Mouse (Mus musculus) midbrain, embryonic 12.5 days (tissue): ENCODE results near the gene Per1. TPM values are rescaled to one million over a fixed set of nuclear protein-coding genes. Genes with fewer than 3 reads are reported as not detected.

Source experiments
- ATAC-seq: fragments of 200-750 bp; cut with Nextera tagmentation; 2 replicates; pipeline ENCODE4 v1.8.0; 2017; ENCODE audit warnings: low read depth, moderate TSS enrichment, moderate library complexity; ENCODE audit not compliant: low FRiP score
- H3K27ac ChIP-seq: fragments of 300-500 bp; sonication (generic); replicated peaks from 2 replicates; pipeline ENCODE4 v1.5.1; 2016; ENCODE audit warnings: mild to moderate bottlenecking
- H3K27me3 ChIP-seq: fragments of 300-500 bp; sonication (generic); 2 replicates; pipeline ENCODE4 v1.6.1; 2016; ENCODE audit warnings: mild to moderate bottlenecking
- H3K36me3 ChIP-seq: fragments of 300-500 bp; sonication (generic); 2 replicates; pipeline ENCODE4 v1.6.1; 2016
- H3K4me1 ChIP-seq: fragments of 300-500 bp; sonication (generic); 2 replicates; pipeline ENCODE4 v1.6.1; 2016
- H3K4me2 ChIP-seq: fragments of 300-500 bp; sonication (generic); replicated peaks from 2 replicates; pipeline ENCODE4 v1.6.1; 2016; ENCODE audit warnings: mild to moderate bottlenecking, moderate library complexity
- H3K4me3 ChIP-seq: fragments of 300-500 bp; sonication (generic); 2 replicates; pipeline ENCODE4 v1.5.1; 2016; ENCODE audit warnings: mild to moderate bottlenecking
- H3K9ac ChIP-seq: fragments of 300-500 bp; sonication (generic); replicated peaks from 2 replicates; pipeline ENCODE4 v1.6.1; 2016; ENCODE audit warnings: mild to moderate bottlenecking, moderate library complexity
- H3K9me3 ChIP-seq: fragments of 300-500 bp; sonication (generic); 2 replicates; pipeline ENCODE4 v1.6.1; 2016; ENCODE audit warnings: mild to moderate bottlenecking
- WGBS: fragments of 180-500 bp; shearing (Covaris S2); methylation state at CpG from one replicate; pipeline ENCODE4 v1.1.7; 2016; 5-methylcytosine and 5-hydroxymethylcytosine counted together
- polyA plus RNA-seq: library from polyadenylated mRNA; unstranded; fragments of >200 nt; fragmentation: Nextera tagmentation; extraction: Ambion mirVana; gene quantifications from 2 replicates; pipeline ENCODE4 v1.2.1, GENCODE M21; 2016

The Per1 gene
- polyA plus RNA-seq = 9.8 and 10.9 TPM in 2 replicates

DNA sequence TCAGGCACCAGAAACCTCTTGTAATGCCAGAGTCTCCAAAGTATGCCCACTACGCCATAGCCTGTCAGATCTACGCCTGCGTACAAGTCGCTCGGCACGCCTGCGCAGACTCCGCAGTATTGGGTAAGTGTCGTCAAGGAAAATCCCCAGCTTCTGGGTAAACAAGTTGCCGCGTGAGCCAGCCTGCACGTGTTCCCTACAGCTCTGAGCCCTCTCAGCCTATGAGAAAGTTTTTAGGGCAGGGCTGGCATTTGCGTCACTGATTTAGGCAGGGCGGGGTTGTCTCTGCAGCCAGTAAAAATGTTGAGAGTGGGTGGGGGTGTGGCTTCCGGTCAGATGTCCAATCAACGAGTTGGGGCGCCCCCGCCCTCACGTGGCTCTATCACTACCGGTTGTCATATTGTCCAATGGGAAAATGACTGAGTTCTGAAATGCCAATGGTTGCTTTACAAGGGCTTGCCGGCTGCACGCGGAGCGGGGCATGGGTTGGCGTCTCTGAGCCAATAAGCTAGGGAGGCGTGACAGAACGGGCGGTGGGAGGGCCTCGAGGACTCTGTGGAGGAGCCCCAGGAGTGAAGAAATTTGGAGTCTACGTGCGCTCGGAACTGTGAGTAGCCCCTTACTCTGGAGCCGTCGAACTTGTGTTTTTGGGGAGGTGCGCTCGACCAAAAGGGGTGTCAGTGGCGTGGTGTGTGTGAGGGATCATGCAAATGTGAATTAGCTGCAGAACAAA is at the start of gene Per1:
TSS of gene Per1 (plus strand) at position 521 of the 733 bp plus-strand sequence.
- H3K4me1 ChIP-seq = peaks cover 69% of the 10 kb centered on the region
- peak; percentile 90 for ATAC-seq
- H3K9me3 ChIP-seq = no peaks in the 10 kb centered on the region
- H3K9ac ChIP-seq = peak within 1 kb of the TSS; percentile 56
- WGBS = under 1% methylated on average over 37 of the region's 37 CpGs
- H3K4me3 ChIP-seq = peak within 1 kb of the TSS; percentile 48
- H3K27ac ChIP-seq = peak within 1 kb of the TSS; percentile 63
- H3K4me2 ChIP-seq = peak within 1 kb of the TSS; percentile 89
- H3K36me3 ChIP-seq = peaks cover 26% of the 10 kb centered on the region
- peaks cover 6% of the 10 kb centered on the region for H3K27me3 ChIP-seq

DNA sequence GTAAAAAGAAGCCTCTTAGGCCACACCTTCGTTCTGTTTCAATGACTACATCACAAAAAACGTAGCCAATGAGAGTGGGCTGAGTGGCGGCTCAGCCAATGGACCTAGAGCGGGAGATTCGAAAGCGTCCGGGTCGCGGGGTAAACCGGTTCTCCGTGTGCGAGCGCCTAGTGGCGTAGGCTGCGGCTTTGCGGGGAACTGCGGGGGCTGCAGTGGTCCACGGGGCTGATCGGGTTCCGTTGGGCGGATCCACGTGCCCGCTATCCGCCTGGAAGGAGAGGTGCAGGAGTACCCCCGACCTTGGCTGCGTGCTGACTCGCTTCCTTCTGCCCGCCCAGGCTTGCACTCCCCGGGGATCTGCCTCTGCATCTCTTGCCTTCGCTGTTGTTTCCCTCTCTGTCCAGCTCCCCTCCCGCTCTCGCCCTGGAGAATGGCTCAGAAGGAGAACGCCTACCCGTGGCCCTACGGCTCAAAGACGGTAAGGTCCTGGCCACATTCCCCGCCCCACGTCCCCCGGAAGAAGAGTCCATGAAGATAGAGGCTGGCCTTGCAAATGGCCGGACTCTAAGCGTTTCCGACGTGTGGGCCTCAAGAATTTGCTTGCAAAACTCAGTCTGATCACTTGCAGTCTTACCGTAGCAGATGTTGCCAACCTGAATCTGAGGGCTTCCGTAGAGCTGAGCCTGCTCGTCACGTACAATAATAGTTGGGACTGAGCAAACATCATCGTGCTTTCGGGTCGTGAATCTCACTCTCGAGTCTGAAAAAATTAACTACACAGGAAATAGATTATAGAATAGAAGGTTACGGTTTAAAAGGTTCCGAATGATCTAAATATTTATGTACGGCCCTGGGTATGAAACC is 49.3 kb upstream of the Per1 start, which contains the start of gene Aurkb:
TSS of gene Aurkb (plus strand) at position 117 of the 864 bp plus-strand sequence.
- Histone ChIP-seq H3K4me1 (peaks cover 37% of the 10 kb centered on the region), H3K36me3 (peaks cover 30% of the 10 kb centered on the region), H3K9me3 (no peaks in the 10 kb centered on the region), H3K9ac (peak within 1 kb of the TSS; percentile 77), H3K4me2 (peak within 1 kb of the TSS; percentile 91), H3K4me3 (peak within 1 kb of the TSS; percentile 83), H3K27ac (peak within 1 kb of the TSS; percentile 84), H3K27me3 (no peaks in the 10 kb centered on the region)
- 2% methylated on average over 54 of the region's 54 CpGs for WGBS
- peak; percentile 75 for ATAC-seq

DNA sequence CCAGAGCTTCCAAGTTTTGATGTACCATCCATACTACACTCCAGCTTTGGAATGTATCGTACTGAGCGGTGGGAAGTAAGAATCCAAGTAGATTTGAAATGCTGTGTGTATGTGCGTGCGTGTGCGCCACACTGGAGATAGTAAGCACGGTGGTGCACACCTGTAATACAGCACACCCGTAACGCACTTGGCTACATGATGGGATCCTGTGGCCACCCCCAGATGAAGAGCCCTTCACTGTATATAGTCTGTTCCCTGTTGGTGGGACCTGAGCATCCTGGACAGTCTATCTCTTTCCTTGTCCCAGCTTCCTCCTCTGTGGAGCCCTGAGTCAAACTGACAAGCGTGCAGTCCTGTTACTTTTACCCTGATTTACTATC is 48.6 kb upstream of the Per1 start:
- H3K4me1 ChIP-seq = peaks cover 37% of the 10 kb centered on the region
- H3K27ac ChIP-seq = no peak overlapping the region; the same call in 1 of the 2 replicates
- 13% methylated on average over 9 of the region's 9 CpGs for WGBS
- H3K9ac ChIP-seq = peak overlapping the region; percentile 77
- peak overlapping the region; percentile 91 for H3K4me2 ChIP-seq
- peak overlapping the region; percentile 83 for H3K4me3 ChIP-seq
- no peak for ATAC-seq
- no peaks in the 10 kb centered on the region for H3K9me3 ChIP-seq
- peaks cover 35% of the 10 kb centered on the region for H3K36me3 ChIP-seq
- no peaks in the 10 kb centered on the region for H3K27me3 ChIP-seq

DNA sequence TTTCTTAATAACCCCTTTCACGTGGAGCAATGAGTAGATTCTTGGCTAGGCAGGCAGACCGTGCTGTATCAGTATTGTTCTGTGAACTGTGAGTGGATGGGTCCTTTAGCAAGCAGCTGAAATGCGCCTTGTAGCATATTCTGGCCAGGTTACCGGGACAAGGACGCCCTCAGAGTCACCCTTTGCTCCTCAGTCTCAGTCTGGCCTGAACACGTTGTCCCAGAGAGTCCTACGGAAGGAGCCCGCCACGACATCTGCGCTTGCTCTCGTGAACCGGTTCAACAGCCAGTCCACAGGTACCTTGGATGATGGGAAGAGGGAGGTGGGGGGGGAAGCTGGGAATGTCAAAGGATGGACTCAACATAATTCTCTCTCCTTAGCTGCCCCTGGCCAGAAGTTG is 47.4 kb upstream of the Per1 start:
- H3K36me3 ChIP-seq = peaks cover 38% of the 10 kb centered on the region
- no peak overlapping the region for H3K27ac ChIP-seq
- no peak for ATAC-seq
- peaks cover 37% of the 10 kb centered on the region for H3K4me1 ChIP-seq
- WGBS = 96% methylated on average over 12 of the region's 12 CpGs
- peak overlapping the region; percentile 91 for H3K4me2 ChIP-seq
- H3K9ac ChIP-seq = peak overlapping the region; percentile 77; the same call in 1 of the 2 replicates
- H3K4me3 ChIP-seq = 0 out of 2 replicates have a peak overlapping the region, but pooled peaks have one; percentile 83
- H3K27me3 ChIP-seq = no peaks in the 10 kb centered on the region
- H3K9me3 ChIP-seq = no peaks in the 10 kb centered on the region

DNA sequence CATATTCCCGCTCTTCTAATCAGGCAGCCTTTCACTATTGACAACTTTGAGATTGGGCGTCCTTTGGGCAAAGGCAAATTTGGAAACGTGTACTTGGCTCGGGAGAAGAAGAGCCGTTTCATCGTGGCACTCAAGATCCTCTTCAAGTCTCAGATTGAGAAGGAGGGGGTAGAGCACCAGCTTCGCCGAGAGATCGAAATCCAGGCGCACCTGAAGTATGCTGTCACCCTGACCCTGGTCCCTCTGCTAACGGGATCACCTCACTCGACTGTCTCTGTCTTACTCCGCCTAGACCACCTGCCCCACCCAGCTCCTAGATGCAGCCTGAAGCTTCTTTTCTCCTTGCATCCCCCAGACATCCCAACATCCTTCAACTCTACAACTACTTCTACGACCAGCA is 46.9 kb upstream of the Per1 start:
- Histone ChIP-seq H3K27ac (no peak overlapping the region), H3K4me2 (peak overlapping the region; percentile 91; the same call in 1 of the 2 replicates), H3K27me3 (no peaks in the 10 kb centered on the region), H3K4me3 (no peak overlapping the region), H3K9me3 (no peaks in the 10 kb centered on the region), H3K9ac (peak overlapping the region; percentile 12; the same call in 1 of the 2 replicates), H3K4me1 (peaks cover 37% of the 10 kb centered on the region), H3K36me3 (peaks cover 39% of the 10 kb centered on the region)
- no peak for ATAC-seq
- 94% methylated on average over 14 of the region's 14 CpGs for WGBS

DNA sequence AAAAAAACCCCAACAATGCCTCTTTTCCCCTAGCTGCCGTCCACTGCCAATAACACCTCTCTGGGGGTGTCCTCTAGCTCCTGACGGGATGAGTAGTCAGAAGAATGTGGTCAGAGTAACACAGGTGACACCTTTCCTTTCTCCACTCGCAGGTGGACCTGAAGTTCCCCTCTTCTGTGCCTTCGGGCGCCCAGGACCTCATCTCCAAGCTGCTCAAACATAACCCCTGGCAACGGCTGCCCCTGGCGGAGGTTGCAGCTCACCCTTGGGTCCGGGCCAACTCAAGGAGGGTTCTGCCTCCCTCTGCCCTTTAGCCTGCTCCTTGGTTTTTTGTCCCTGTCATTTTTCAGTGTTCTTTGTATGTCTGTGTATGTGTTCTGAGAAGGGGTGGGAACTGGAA is 44.3 kb upstream of the Per1 start:
- Histone ChIP-seq H3K27me3 (no peaks in the 10 kb centered on the region), H3K9ac (no peak overlapping the region), H3K27ac (no peak overlapping the region), H3K4me2 (no peak overlapping the region), H3K4me1 (peaks cover 37% of the 10 kb centered on the region), H3K36me3 (peaks cover 50% of the 10 kb centered on the region), H3K9me3 (no peaks in the 10 kb centered on the region), H3K4me3 (no peak overlapping the region)
- 87% methylated on average over 8 of the region's 8 CpGs for WGBS
- no peak for ATAC-seq

DNA sequence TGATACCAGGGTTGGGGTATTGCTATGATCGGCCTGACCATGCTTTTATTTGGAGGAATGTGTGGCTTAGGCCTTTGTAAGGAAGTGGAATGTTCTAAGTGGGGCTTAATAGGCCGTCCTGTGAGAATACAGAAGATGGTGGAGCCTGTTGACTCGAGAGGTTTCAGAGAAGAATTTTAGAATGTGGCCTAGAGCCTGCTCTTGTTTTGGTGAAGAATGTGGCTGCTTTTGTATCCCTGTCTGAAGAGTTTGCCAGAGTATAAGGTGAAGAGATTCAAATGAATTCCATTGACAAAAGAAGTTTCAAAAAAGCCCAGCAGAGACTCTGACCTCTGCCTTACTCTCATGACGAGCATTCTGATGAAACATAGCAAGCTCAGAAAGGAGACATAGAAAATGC is 43.2 kb upstream of the Per1 start:
- Histone ChIP-seq H3K9ac (no peak overlapping the region), H3K36me3 (peaks cover 50% of the 10 kb centered on the region), H3K4me1 (peaks cover 27% of the 10 kb centered on the region), H3K9me3 (no peaks in the 10 kb centered on the region), H3K4me3 (no peak overlapping the region), H3K27ac (no peak overlapping the region), H3K4me2 (no peak overlapping the region), H3K27me3 (no peaks in the 10 kb centered on the region)
- 57% methylated on average over 4 of the region's 4 CpGs for WGBS
- no peak for ATAC-seq

DNA sequence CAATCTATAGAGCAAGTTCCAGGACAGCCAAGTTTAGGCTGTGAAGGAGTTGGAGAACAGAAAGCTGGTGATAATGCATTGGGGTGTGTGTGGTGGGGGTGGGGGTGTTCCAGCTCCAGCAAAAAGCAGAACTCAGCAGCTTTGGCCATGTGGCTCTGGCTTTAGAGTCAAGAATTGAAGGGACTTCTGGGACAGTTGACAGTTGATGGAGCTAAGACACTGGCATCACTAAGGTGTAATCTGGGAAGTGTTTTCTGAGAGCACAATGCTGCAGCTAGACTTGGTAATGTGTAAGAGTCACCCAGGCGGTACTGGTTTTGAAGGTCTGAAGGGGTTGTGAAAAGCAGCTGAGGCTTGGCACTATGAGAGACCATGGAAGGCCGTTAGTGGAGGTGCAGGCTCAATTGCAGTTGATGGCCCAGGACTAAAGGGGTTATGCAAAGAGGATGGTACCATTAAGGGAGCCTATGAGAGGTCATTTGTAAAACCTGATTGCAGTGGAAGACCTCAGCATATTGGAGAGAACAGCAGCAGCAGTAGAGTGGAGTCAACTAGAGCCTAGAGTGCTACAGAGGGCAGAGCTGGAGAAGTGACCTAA is 42.1 kb upstream of the Per1 start:
- no peak for ATAC-seq
- Histone ChIP-seq H3K4me1 (peaks cover 15% of the 10 kb centered on the region), H3K36me3 (peaks cover 48% of the 10 kb centered on the region), H3K9ac (no peak overlapping the region), H3K4me2 (no peak overlapping the region), H3K9me3 (no peaks in the 10 kb centered on the region), H3K4me3 (no peak overlapping the region), H3K27ac (no peak overlapping the region), H3K27me3 (no peaks in the 10 kb centered on the region)
- 94% methylated on average over 2 of the region's 2 CpGs for WGBS

DNA sequence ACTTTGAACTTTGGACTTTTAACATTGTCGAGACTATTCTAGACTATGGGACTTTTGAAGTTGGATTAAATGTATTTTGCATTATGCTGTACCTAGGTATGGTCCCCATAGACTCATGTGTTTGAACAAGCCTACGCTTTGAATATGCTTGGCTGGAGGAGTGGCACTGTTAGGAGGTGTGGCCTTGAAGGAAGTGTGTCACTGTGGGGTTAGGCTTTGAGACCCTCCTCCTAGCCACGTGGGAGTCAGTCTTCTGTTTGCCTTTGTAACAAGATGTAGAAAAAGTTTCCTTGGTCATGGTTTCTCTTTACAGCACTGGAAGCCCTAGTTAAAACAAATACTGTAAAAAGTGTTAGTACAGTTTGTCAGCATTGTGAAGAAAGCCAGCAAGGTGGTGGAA is 41.2 kb upstream of the Per1 start:
- Histone ChIP-seq H3K4me1 (peaks cover 14% of the 10 kb centered on the region), H3K27me3 (no peaks in the 10 kb centered on the region), H3K27ac (no peak overlapping the region), H3K36me3 (peaks cover 39% of the 10 kb centered on the region), H3K9me3 (no peaks in the 10 kb centered on the region), H3K4me2 (no peak overlapping the region), H3K4me3 (no peak overlapping the region), H3K9ac (no peak overlapping the region)
- ATAC-seq = no peak
- WGBS = 83% methylated on average over 3 of the region's 3 CpGs

DNA sequence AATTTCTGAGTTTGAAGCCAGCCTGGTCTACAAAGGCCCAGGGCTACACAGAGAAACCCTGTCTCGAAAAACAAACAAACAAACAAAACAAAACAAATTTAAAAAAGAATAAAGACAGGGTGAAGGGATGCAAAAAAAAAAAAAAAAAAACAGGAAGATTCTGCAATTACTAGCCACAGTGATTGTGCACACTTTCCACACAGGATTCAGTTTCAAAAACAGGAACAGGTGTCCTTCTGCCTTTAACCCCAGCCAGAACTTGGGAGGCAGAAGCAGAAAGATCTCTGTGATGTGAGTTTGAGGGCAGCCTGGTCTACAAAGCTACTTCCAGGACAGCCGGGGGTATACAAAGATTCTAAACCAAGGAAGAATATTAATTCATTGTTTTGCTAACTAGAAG is 36.8 kb upstream of the Per1 start:
- Histone ChIP-seq H3K4me3 (peak overlapping the region; percentile 85), H3K27ac (peak overlapping the region; percentile 81), H3K27me3 (peaks cover 7% of the 10 kb centered on the region; the same call in 1 of the 2 replicates), H3K9ac (peak overlapping the region; percentile 65), H3K4me1 (peaks cover 21% of the 10 kb centered on the region), H3K4me2 (peak overlapping the region; percentile 93), H3K9me3 (no peaks in the 10 kb centered on the region), H3K36me3 (peaks cover 11% of the 10 kb centered on the region)
- 70% methylated on average over 2 of the region's 2 CpGs for WGBS
- ATAC-seq = no peak

DNA sequence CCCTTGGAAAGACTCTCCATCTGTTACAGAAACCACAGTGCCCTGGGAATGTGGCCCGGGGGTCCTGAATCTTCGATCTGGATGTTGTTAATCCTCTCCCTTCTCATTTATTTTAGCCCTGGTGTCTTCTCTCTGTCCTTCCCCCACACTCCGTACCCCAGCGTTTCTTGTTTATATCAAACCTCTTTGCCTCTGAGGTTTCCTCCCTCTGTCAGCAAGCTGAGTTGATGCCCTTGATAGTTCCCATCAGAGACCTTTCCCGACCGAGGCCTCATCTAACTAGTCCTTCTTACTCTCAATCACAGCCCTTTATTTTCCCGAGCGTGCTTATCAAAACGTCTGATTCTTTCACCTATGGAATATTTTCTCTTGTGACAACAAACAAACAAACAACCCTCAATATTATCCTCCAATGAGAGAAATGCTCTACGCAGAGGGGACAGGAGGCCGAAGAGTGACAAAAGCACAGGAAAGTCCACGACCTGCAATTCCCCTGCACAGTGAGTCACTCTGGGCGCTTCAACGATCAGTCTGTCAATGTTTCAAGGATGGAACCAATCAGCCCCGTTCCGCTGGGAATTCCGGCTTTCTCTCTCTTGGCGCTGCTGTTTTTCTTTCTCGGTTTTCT is 36.2 kb upstream of the Per1 start:
- Histone ChIP-seq H3K4me1 (peaks cover 21% of the 10 kb centered on the region), H3K36me3 (peaks cover 5% of the 10 kb centered on the region), H3K9ac (peak overlapping the region; percentile 65), H3K9me3 (no peaks in the 10 kb centered on the region), H3K27me3 (peaks cover 7% of the 10 kb centered on the region; the same call in 1 of the 2 replicates), H3K4me2 (peak overlapping the region; percentile 93), H3K4me3 (peak overlapping the region; percentile 85), H3K27ac (peak overlapping the region; percentile 81)
- WGBS = under 1% methylated on average over 19 of the region's 19 CpGs
- ATAC-seq = peak; percentile 10; the same call in 1 of the 2 replicates
